Mouse (Mus musculus): ENCODE measurements at regions not wholly inside any gene's neighbourhood (a gene's known extent, or its start where the extent isn't known, plus 50 kb on each side); places are given as distances from the start of the nearest gene placed in this dataset.

DNA sequence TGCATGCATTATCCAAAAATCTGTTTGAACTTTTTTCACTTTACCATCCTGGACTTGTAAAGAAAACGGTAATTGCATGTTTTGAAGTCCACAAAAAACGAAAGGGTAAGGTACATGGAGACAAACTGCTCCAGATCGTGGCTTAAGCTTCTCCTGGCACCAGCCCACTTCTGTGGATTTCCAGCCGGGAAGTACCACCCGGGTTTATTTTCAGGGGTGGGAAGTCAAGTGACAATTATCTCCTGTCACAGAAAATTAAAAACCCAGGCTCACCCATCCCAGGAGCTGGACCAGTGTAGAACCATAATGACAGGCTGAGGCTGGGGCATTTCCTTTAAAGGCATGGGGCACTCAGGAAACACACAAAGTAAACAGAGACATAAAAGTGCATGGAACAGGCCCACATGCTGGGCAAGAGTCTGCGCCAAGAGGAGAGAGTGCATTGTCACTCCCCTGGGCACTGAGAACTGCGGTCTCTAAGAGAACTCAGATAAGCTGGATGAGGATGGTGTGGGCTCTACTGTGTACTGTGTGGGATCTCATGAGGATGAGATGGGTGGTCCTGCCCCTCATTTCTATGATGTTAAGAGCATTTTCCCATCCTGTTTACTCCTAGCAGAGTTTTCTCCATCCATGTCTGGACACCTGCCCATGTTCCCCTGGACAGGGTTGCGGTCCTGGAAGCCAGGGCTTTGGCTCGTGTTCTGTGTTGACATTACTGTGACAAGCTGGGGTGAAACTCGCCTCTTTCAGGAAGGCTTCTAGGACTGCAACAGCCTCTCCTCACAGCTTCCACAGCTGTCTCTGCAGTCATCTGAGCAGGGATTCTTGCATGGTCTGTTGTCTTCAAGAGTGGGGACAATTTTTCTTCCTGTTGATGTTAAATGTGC, 117.5 kb upstream of the Cdc42ep3 start:
- Histone ChIP-seq H3K27ac (no peak overlapping the region), H3K4me1 (replicated peaks; ENCODE audit: control insufficient read depth in 2 of 2, insufficient read depth in 2 of 2, low read length in 1 of 2) (no peaks in the 10 kb centered on the region), H3K4me3 (ENCODE audit: insufficient read depth in 1 of 2, low read depth in 2 of 2, low read length in 2 of 2) (no peak overlapping the region), H3K4me2 (ENCODE audit: low read depth) (no peak overlapping the region), H3K27me3 (ENCODE audit: control insufficient read depth, insufficient read depth, low read length) (no peaks in the 10 kb centered on the region), H3K9me3 (ENCODE audit: control insufficient read depth, low read length) (no peaks in the 10 kb centered on the region), H3K9ac (replicated peaks) (no peak overlapping the region), H3K36me3 (replicated peaks; ENCODE audit: control insufficient read depth, insufficient read depth, low read depth) (no peaks in the 10 kb centered on the region)
- TF ChIP-seq CTCF (IDR thresholded peaks at IDR 0.05; ENCODE audit: low read depth) (no peak), EP300 (IDR thresholded peaks at IDR 0.05; ENCODE audit: low read depth) (no peak)
- ATAC-seq (ENCODE audit: insufficient read depth) = no peak
- DNase-seq (ENCODE audit: low read depth in 3 of 3, low spot score in 3 of 3) = no peak
- 46% methylated on average over 10 of the region's 10 CpGs for WGBS (ENCODE audit: insufficient replicate concordance)

DNA sequence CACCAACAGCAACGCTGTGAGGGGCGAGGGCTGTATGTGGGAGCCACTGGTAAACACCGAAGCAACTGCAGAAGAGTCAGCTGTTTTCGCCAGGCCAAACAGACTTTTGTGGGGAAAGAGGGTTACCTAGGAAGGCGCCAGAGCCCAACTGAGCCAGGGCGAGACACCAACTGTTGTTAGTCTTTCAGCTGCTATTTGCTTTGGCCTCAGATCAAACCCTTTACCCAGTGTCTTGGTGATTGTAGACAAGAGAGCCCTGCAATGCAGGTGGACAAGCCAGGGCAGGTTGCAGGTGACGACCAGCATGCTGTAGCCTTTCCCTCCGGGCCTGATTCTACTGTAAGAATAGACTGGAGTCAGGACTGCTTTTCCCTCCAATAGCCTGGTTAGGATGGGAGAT, 121.8 kb upstream of the Cdc42ep3 start:
- H3K4me3 ChIP-seq (ENCODE audit: insufficient read depth in 1 of 2, low read depth in 2 of 2, low read length in 2 of 2) = no peak overlapping the region
- no peak overlapping the region for H3K27ac ChIP-seq
- no peaks in the 10 kb centered on the region for H3K9me3 ChIP-seq (ENCODE audit: control insufficient read depth, low read length)
- no peaks in the 10 kb centered on the region for H3K4me1 ChIP-seq (replicated peaks; ENCODE audit: control insufficient read depth in 2 of 2, insufficient read depth in 2 of 2, low read length in 1 of 2)
- no peaks in the 10 kb centered on the region for H3K27me3 ChIP-seq (ENCODE audit: control insufficient read depth, insufficient read depth, low read length)
- no peak overlapping the region for H3K9ac ChIP-seq (replicated peaks)
- DNase-seq (ENCODE audit: low read depth in 3 of 3, low spot score in 3 of 3) (no peak), ATAC-seq (ENCODE audit: insufficient read depth) (no peak)
- 64% methylated on average over 8 of the region's 8 CpGs for WGBS (ENCODE audit: insufficient replicate concordance)
- H3K36me3 ChIP-seq (replicated peaks; ENCODE audit: control insufficient read depth, insufficient read depth, low read depth) = no peaks in the 10 kb centered on the region
- TF ChIP-seq CTCF (IDR thresholded peaks at IDR 0.05; ENCODE audit: low read depth) (no peak), EP300 (IDR thresholded peaks at IDR 0.05; ENCODE audit: low read depth) (no peak)
- no peak overlapping the region for H3K4me2 ChIP-seq (ENCODE audit: low read depth)

GRCm38 (mm10) chr17:79481112-79481738, 126.3 kb upstream of the Cdc42ep3 start:
- no peak for DNase-seq (ENCODE audit: low read depth in 3 of 3, low spot score in 3 of 3)
- Histone ChIP-seq H3K27ac (no peak overlapping the region), H3K9ac (replicated peaks) (no peak overlapping the region), H3K4me3 (ENCODE audit: insufficient read depth in 1 of 2, low read depth in 2 of 2, low read length in 2 of 2) (no peak overlapping the region), H3K27me3 (ENCODE audit: control insufficient read depth, insufficient read depth, low read length) (no peaks in the 10 kb centered on the region), H3K4me1 (replicated peaks; ENCODE audit: control insufficient read depth in 2 of 2, insufficient read depth in 2 of 2, low read length in 1 of 2) (no peaks in the 10 kb centered on the region), H3K4me2 (ENCODE audit: low read depth) (no peak overlapping the region), H3K36me3 (replicated peaks; ENCODE audit: control insufficient read depth, insufficient read depth, low read depth) (no peaks in the 10 kb centered on the region), H3K9me3 (ENCODE audit: control insufficient read depth, low read length) (no peaks in the 10 kb centered on the region)
- no peak for ATAC-seq (ENCODE audit: insufficient read depth)
- 57% methylated on average over 6 of the region's 6 CpGs for WGBS (ENCODE audit: insufficient replicate concordance)
- TF ChIP-seq CTCF (IDR thresholded peaks at IDR 0.05; ENCODE audit: low read depth) = no peak
- TF ChIP-seq EP300 (IDR thresholded peaks at IDR 0.05; ENCODE audit: low read depth) = no peak

GRCm38 (mm10) chr17:79481936-79482335, 127.0 kb upstream of the Cdc42ep3 start:
- Histone ChIP-seq H3K9me3 (ENCODE audit: control insufficient read depth, low read length) (no peaks in the 10 kb centered on the region), H3K4me2 (ENCODE audit: low read depth) (no peak overlapping the region), H3K4me3 (ENCODE audit: insufficient read depth in 1 of 2, low read depth in 2 of 2, low read length in 2 of 2) (no peak overlapping the region), H3K27ac (no peak overlapping the region), H3K9ac (replicated peaks) (no peak overlapping the region), H3K27me3 (ENCODE audit: control insufficient read depth, insufficient read depth, low read length) (no peaks in the 10 kb centered on the region), H3K4me1 (replicated peaks; ENCODE audit: control insufficient read depth in 2 of 2, insufficient read depth in 2 of 2, low read length in 1 of 2) (no peaks in the 10 kb centered on the region), H3K36me3 (replicated peaks; ENCODE audit: control insufficient read depth, insufficient read depth, low read depth) (no peaks in the 10 kb centered on the region)
- WGBS (ENCODE audit: insufficient replicate concordance) = 29% methylated on average over 4 of the region's 4 CpGs
- ATAC-seq (ENCODE audit: insufficient read depth) (no peak), DNase-seq (ENCODE audit: low read depth in 3 of 3, low spot score in 3 of 3) (no peak)
- TF ChIP-seq EP300 (IDR thresholded peaks at IDR 0.05; ENCODE audit: low read depth) (no peak), CTCF (IDR thresholded peaks at IDR 0.05; ENCODE audit: low read depth) (no peak)

DNA sequence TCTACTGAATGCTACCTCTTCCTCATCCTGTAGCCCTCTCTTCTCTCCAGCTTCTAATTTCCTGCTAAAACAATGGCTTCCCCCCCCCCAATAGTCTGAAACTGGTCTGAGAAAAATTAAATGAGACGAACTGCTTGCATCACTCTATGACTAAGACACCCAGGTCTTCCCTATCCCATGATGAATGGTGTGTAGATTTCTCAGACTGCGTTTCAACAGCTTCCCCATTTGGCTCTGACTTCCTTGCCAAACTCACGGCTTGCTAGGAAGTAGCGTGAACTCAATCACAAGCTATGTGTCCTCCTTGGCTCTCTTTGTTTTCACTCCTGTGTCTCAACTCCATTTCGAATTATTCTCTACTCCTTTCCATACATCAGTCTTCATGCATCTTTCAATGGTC, 126.4 kb upstream of the Rmdn2 start:
- TF ChIP-seq EP300 (IDR thresholded peaks at IDR 0.05; ENCODE audit: low read depth) (no peak), CTCF (IDR thresholded peaks at IDR 0.05; ENCODE audit: low read depth) (no peak)
- Histone ChIP-seq H3K4me2 (ENCODE audit: low read depth) (no peak overlapping the region), H3K27me3 (ENCODE audit: control insufficient read depth, insufficient read depth, low read length) (no peaks in the 10 kb centered on the region), H3K4me1 (replicated peaks; ENCODE audit: control insufficient read depth in 2 of 2, insufficient read depth in 2 of 2, low read length in 1 of 2) (no peaks in the 10 kb centered on the region), H3K27ac (no peak overlapping the region), H3K9me3 (ENCODE audit: control insufficient read depth, low read length) (no peaks in the 10 kb centered on the region), H3K9ac (replicated peaks) (no peak overlapping the region), H3K36me3 (replicated peaks; ENCODE audit: control insufficient read depth, insufficient read depth, low read depth) (no peaks in the 10 kb centered on the region), H3K4me3 (ENCODE audit: insufficient read depth in 1 of 2, low read depth in 2 of 2, low read length in 2 of 2) (no peak overlapping the region)
- 26% methylated on average over 5 of the region's 5 CpGs for WGBS (ENCODE audit: insufficient replicate concordance)
- ATAC-seq (ENCODE audit: insufficient read depth) = no peak
- no peak for DNase-seq (ENCODE audit: low read depth in 3 of 3, low spot score in 3 of 3)
